Mouse (Mus musculus) lung, postnatal 10 days (tissue): ENCODE measurements around the gene Pon3.

Experiments used
- DNase-seq: peaks from one replicate; pipeline ENCODE4 v3.0.0; 2021

Pon3 gene

DNA sequence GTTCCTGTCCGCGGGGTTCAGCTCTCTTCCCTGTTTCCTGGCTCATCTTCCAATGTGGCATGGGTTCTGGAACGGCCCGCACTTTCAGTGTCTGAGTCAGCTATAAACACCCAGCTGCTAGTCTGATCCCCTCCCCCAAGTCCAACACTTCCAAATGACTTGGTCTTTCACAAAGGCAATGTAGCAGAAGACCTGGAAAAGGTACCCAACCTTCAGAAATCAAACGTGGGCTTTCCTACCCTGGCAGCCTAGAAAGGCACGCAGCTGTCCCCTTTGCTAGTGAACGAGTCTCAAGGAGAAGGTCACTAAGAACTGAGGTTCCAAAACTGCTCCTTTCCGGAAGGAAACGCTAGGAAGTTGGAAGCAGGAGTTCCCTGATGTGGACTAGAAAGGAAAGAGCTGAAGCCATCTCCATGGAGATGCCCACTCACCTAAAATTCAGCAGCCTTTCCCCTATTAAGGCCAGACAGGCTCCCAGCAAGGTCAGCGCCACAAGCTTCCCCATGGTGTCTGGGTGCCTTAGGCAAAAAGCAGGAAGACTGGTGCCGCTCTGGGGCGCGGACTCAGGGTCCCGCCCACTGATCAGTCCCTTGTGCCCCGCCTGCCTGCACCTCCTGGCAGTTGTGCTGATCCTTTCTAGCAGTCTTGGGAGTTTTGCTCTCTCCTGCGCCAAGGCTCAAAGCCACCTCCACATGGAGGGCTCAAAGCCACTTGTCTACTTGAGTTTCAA lies at the start of gene Pon3:
Gene Pon3, minus strand, starts transcription at position 565 of the 730 bp plus-strand sequence.
- DNase-seq: peak; percentile 79

DNA sequence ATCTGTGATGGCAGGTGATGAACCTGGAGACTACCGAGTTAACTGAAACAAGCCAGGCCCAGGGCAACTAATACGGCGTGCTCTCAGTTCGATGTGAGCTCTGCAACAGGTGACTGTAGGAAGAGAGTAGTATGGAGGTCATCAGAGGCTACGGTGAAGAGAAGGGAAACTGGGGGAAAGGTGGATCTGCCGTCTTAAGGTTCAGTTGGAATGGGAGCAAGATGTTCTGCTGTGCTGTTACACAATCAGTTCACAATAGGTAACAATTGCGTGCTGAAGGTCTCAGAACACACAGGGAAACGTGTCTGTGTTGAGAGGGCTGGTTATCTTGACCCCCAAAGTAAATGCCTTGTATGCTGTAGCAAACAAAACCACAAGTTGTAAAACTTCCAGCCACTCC lies 48.9 kb upstream of the Pon3 start:
- DNase-seq: no peak

DNA sequence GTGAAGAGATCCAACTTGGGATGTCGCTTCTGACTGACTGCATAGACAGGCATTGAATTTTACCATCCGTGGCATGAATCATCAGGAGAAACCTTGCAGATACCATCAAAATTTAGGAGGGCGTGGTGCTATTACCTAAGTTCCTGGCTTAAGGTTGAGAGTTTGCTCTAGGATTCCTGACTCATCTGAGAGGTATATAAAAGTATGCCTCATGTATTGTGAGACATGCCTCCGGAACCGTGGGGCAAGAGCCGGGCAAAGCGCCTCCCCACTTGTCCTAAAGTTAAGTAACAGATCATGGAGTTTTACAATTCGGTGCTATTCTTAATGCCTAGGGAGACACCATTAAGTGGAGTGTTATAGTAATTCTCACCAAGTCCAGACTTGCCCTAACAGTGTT lies 44.5 kb upstream of the Pon3 start:
- DNase-seq: no peak

DNA sequence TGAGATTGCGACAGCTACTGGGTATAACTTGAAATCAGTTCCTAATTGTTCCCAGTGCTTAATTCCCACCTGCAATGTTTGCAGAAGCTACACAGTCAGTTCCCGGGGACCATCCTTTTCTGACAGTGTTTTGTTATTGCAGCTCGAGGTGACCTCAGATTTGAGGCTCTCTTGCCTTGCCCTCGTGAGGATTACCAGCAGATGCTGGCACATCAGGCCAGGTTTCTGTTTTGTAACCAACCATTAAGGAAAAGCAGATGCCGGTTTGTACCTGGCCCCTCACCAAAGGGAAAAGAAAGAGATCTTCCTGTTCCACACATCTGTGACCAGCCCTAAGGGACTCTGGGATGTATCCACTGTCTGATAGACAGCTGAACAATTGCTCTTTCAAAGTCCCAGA lies 43.5 kb upstream of the Pon3 start:
- no peak for DNase-seq

DNA sequence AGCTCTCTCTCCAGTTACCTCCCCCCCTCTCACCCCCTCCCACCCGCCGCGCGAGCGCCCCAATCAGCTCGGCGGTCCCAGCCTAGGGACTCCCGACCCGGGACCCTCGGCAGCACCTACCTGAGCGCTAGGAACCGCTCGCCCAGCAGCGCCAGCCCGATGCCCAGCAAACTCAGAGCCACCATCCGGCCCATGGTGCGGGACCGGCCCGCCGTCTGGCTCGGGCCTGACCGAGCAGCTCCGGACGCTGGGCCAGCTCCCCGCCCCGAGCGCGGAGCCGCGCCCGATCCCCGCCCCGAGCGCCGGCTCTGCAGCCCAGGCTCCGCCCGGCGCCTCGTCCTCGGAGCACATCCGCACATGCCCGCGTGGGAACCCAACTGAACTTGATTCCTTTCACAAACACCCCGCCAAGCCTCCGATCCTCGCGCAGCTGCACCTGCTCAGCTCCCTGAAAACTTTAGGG lies 42.0 kb upstream of the Pon3 start, which contains the start of gene Pon2:
Gene Pon2, minus strand, starts transcription at position 364 of the 463 bp plus-strand sequence.
- peak; percentile 90 for DNase-seq

DNA sequence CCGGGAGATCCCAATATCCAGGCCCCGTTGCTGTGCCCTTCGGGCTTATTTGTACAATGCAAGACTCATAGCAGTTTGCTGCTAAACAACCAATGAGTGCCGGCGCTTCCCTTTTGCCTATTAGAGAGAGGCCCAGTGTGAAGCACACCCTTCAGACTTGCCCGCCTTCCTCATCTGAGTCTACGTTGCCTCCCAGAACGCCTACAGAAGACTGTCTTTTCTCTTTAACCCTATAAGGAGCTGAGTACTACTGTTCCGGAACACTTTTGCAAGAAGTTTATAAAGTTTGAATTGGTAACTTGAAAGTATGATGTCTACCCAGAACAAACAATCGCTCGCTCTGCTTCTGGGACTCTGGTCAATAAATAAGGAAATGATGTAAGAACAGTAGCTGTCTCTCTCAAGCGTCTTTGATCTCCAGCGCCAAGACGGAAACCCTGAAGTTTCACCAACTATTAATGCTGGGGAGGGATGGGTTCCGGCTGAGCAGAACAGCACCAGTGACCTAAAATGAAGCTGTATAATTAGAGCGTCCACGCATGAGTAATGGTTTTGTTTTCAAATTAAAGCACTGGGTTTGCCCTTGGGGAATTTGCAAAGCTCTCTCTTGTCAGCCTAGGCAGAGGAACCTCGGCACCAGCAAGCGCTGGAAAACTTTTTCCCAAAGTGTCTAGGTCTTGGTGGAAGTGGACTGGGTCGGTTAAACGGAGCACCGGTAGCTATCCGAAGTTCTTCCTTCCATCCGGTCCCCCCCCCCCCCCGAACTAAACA lies 41.4 kb upstream of the Pon3 start:
- peak; percentile 79 for DNase-seq

DNA sequence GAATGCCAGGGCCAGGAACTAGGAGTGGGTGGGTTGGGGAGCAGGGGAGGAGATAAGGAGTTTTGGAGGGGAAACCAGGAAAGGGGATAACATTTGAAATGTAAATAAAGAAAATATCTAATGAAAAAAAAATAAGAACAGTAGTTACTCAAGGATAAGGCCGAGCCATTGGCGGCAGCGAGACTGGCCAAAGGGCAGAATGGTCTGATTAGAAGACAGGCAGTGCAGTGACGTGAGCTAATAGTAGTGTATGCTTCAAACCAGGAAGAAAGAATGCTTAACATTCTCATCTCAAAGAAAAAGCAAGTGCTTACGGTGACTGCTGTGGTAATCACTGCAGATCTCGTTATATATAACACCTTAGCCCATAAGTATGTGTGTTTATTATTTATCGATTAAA lies 40.0 kb upstream of the Pon3 start:
- no peak for DNase-seq

DNA sequence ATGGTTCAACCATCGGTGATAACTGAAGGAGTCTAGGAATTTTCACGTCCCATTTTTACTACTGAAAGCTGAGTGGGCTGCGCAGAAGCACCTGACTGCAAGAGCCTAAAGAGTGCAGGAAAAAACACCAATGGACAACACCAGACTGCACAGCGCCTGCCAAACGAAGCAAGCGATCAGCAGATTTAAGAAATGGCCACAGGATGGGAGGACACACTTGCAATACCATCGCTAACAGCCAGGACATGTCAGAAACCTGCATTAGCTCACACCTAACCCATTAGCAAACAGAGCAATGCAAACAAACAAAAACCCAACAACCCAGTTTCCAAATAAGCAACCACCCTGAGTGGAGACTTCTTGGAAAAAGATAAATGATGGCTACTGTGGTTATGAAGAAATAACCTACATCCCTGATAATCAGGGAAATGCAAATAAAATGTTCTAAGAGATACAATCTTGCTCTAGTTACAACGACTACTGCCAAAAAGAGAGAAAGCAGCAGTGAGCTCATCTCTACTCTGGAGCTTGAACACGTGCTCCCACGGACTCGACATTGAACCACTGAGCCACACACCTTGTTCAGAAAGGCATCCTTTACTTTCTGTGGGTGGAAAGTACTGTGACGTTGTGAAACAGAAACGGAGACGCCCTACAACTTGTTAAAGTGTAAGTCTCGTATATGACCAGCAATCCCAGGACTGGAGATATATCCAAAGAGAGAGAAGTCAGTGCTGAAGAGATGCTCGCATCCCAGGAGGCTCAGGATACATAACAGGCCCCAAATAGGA lies 38.8 kb upstream of the Pon3 start:
- no peak for DNase-seq

DNA sequence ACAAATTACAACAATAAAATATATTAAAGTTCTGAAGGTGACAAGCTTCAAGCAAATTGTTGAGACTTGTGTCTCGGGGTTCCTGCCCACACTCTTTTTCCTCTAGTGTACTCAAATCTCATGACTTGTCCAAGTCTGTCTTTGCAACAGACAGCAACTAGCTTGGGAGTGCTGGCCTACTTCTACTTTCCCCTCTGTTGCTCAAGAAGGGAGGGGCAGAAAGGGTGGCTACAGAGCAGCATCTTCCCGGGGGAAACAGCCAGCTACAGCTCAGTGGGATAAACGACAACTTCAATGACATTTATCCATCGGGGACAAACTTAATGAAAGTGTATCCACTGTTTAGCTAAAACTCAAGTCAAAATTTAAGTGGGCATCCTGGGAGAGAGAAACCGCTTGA lies 36.8 kb upstream of the Pon3 start:
- DNase-seq: no peak

DNA sequence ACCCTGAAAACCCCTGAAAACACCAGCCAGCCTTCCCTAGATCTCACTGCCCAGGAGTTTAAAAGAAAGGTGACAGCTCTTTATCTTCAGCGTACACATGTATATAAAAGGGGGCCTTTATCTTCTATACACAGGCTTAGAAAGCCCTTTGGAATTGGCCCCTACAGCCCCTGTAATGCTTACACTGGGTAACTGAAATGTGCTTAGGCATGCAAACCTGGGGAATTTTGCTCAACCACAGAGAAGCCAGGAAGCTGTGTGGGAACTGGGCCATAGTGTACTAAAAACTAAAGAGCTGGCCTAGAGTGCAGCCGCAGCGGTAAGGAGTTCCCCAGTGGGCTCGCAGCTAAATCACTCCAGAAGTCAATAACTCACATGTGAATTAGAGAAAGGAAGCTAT lies 35.4 kb upstream of the Pon3 start:
- DNase-seq: no peak

DNA sequence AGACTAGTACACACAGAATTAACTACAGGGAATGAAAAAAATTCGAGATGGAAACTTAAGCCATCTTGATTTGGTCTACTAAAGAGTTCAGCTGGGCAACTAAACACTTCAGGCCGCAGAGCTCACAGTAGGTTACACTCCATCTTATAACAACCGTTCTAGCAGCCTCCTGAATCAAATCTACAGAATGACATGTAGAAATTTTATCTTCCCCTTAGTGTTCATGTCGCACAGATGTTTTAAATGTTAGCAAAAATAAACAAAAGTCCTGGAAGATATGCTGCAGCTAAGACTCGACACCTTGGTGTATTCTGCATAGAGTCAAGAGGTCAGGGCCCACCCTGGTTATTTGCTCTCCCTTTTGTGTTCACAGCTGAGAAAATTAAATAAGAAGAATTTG lies 31.8 kb upstream of the Pon3 start:
- no peak for DNase-seq

DNA sequence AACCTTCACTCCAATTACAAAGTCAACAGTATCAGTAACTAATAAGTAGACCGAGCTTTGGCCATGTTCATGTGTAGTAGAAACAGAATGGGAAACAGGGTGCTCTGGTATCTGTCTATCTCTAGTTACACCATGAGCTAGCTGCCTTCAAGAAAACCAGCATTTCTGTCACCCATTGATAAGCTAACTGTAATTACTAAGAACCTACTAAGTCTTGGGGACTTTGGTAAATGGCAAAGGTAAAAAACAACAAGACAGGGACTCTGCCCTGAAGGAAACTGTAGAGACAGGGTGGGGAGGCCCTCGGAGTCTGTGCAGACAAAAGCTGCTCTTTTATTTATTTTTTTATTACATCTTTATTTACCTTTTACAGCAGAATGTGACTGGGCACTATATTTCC lies 31.3 kb upstream of the Pon3 start:
- no peak for DNase-seq

DNA sequence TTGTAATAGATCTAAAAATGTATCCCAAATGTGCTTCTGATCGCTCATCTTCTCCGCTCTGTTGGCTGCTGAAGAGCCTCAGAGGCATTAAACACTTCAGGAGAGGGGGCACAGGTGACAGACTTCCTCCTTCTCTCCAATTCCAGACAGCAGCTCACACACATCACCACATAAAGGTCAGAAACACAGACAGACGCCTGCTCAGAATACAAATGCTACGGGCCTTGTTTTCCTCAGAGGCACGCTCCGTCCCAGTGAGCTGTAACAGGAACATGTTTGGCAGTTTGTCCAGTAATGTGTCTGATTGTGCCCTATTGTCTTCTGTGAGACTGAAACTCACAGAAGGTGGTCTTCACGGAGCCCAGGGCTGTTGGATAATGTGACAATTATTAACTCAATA lies 26.3 kb upstream of the Pon3 start:
- no peak for DNase-seq

DNA sequence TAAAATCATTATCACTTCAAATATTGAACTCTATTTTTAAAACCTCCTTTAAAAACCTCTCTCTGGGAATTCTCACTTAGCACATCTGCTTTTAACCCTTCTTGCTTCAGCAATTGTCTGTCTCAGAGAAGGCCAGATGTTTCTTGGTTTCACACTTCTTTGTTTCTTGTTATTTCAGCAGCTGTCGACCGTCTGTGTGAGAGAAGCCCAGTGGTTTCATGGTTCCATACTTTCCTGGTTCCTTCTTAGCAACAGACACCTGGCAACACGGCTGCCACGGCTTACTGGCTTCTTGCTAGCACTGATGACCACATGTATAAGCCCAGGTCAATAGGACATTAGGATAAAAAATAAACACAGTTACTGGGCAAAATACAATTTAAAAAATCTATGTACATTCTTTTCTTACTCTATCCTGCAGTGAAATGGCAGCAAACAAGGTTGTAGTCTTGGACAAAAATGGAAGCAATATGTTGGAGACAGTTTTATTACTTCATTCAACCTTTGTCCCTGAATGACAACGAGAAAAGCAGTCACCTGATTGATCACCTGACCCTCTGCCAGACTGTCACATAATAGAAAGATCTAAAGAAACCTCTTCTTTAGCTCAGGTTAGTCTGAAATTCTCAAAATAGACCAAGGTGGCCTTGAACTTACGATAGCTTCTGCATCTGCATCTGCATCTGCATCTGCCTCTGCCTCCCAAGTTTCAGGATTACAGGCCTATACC lies 24.7 kb upstream of the Pon3 start:
- peak; percentile 9 for DNase-seq

DNA sequence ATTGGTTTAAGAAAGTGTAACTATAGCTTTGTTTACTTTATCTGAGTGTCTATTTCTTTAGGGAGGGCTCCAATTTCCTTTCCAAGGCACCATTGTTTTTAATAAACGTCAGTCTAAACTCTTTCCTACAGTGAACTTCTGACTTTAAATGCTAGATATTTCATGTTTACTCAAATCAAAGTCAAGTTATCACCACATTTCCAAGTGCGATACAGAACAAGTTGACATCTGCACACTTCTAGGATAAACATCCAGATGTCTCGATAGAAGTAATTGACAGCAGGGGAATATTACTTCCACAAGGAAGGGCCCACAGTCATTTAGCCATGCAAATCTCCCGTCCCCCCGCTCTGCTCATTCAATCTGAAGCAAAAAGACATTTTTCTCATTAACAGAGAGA lies 21.9 kb upstream of the Pon3 start:
- DNase-seq: no peak

DNA sequence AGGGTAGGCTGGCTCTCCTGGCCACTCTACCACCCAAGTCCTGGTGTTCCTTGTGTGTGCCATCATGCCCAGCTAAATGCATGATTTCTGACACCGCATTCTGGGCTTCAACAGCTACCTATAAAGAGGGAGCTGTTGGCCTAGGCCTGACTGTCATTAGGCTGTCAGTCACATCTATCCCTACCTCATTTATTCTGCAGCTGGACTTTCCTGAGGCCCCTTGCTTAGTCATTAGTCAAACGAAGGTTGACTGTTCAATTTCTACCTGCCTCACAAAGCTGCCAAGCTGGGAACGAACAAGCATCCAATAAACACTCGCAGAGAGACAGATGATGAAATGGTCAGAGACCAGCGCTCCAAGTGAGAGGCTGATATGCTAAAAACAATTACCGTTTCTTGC lies 13.6 kb upstream of the Pon3 start:
- no peak for DNase-seq

DNA sequence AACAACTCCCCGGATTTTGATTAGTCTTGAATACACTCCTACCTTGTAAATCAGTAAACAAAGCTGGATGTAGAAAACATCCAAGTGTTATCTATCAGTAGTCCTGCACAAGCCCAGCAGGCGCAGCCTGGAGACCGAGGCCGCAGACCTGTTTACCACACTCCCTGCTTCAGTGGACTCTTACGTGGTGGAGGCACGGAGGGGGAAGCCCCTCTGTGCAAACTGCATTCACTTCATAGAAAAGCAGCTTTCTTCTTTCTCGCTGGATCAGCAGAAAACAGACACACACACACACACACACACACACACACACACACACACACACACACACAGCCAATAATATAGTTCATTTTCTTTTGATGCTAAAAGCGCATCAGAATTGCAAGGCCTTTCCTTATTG lies 8.7 kb upstream of the Pon3 start:
- no peak for DNase-seq

DNA sequence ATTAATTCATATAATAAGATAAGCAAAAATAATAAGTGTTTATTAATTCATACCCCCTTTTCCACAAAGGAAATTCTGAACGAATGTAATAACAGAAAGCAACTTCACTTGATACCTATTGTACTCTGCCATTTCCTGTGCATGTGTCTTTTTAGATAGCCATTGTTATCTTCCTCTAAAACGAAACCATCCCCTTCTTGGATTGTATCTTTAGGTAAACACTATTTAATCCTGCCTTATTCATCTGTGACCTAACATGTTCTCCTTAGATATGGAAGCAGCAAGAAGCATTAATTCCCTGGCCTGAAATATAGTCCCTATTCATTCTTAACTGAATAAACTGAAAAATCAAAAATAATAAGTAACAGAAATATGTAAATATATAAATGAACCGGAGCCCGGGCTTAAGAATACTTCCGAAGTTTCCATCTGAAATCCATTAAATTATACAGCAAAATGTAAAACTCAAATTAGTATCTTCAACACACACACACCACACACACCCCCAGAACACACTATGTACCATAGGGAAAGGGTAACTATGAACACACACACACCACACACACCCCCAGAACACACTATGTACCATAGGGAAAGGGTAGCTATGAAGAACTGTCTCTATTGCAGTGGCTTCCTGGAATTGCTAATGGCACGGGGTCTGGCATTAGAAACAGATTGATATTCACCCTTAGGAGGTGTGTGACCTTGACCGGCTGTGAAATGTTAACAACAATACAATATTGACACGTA lies 7.3 kb upstream of the Pon3 start:
- no peak for DNase-seq

DNA sequence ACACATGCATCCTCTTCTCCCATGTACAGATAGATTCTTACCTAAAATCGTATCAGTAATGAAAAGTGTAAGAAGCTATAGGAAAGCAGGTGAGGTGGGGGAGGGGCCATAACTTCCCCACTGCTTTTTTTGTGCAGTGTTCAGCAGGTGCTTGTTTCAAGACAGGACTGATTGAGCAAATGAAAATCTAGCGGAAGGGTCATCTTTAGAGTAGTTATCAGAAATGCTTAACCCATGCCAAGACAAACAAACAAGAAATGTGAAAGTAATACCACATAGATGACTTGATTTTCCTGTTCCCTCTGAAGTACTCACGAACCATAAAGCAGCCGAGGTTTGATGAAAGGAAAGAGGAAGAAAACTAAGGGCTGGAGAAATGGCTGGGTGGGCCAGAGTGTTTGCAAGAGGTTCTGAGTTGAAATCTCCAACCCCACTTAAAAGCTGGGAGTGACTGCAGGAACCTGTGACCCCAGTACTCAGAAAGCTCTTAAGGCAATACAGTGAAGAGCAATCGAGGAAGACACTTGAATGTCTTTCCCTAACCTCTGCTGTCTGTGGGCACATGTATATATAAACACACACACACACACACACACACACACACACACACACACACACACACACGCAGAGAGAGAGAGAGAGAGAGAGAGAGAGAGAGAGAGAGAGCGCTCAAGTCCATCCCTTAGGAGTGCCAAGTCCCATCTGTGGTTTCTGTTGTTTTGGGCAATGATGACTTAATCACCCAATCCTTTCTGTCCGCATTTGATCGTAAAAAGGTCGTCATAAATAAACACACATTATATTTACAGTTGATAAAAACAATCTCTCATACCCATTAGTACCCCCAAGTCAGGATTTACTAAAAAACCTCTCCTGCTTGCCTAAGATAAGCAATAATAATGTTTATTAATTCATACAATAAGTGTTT lies 6.5 kb upstream of the Pon3 start:
- peak; percentile 24 for DNase-seq

DNA sequence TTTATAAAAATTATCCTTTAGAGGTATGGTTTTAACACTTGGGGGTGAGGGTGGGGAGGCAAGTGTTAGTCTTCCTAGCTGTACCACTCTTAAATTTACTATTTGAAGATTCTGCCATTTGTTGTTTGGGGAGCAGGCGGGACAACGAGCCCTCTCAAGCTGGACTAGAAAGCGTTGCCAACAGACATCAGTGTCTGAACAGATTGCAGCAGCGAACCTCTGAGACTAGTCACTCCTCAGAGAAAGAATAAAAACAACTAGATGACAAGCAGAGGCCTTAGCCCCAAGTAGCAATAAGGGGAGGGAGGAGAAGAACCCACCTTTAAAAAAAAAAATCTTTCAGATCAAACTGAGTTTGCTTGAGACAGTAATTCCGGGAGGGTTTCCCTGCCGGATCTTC lies 795 bp downstream of the Pon3 start:
- no peak for DNase-seq

DNA sequence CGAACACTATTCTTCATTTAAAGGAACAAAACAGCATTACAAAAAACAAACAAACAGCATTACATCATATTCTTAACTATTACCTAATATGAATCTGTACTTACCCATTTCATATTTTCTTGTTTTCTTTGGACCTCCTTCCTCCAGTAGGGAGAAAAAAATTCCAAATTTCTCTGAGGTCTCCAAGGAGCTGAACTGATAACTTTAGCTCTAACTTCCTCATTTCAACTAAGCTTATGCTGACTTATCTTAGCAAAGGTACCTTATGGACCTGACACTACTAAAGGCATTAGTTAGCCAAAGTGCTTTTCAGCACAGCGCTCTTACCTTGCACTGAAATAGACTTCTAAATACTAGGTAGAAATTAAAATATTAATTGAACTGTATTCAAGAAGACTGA lies 1.2 kb downstream of the Pon3 start:
- no peak for DNase-seq
